Mouse (Mus musculus): ENCODE results near the gene Ccdc15.
"Not testable (repeated sequence)": the region's sequence is repeated elsewhere in the genome, so short reads cannot be mapped to it uniquely, and the experiment has no call there.

- not testable (repeated sequence) for TF ChIP-seq TBP (IDR thresholded peaks at IDR 0.05; ENCODE audit: low read depth, low read length); CTCF (IDR thresholded peaks at IDR 0.05 in 2 of 3, conservative IDR thresholded peaks at IDR 0.05 in 1 of 3; ENCODE audit: control insufficient read depth in 1 of 3, insufficient read depth in 1 of 3, low read depth in 2 of 3, low read length in 3 of 3, poor library complexity in 1 of 3, severe bottlenecking in 1 of 3)
Measured at GRCm38 (mm10) chr9:37300501-37300900, 47.7 kb downstream of the Ccdc15 start.
